Mouse (Mus musculus) cerebellum, postnatal 10 days (tissue): ENCODE results near the gene Hoxc6.

Experiments used
- DNase-seq, 2 experiments: peaks; one replicate each; pipeline ENCODE4 v3.0.0; 2021; ENCODE audit warnings: mixed read lengths in 2 of 2

The Hoxc6 gene

GRCm38 (mm10) chr15:103015009-103015399 lies 16.9 kb downstream of the Hoxc6 start:
- DNase-seq = no peak

GRCm38 (mm10) chr15:103015406-103016166 lies 17.5 kb downstream of the Hoxc6 start:
- no peak for DNase-seq

- DNase-seq = no peak
Measured at GRCm38 (mm10) chr15:103018636-103019035, 20.6 kb downstream of the Hoxc6 start, which contains the start of gene Hoxc4. Hoxc4 (plus strand) TSS chr15:103018934.

GRCm38 (mm10) chr15:103020899-103021418 lies 22.9 kb downstream of the Hoxc6 start:
- no peak for DNase-seq

- DNase-seq = no peak
Measured at GRCm38 (mm10) chr15:103021544-103021943, 23.5 kb downstream of the Hoxc6 start.

- no peak for DNase-seq
Measured at GRCm38 (mm10) chr15:103024131-103024530, 26.1 kb downstream of the Hoxc6 start.

- DNase-seq = no peak
Measured at GRCm38 (mm10) chr15:103027266-103028235, 29.5 kb downstream of the Hoxc6 start.

GRCm38 (mm10) chr15:103028916-103029512 lies 31.0 kb downstream of the Hoxc6 start:
- DNase-seq = no peak

GRCm38 (mm10) chr15:103030142-103030541 lies 32.1 kb downstream of the Hoxc6 start:
- DNase-seq = no peak

- DNase-seq = no peak
Measured at GRCm38 (mm10) chr15:103032167-103032566, 34.1 kb downstream of the Hoxc6 start.

- DNase-seq = no peak
Measured at GRCm38 (mm10) chr15:103032646-103033575, 34.9 kb downstream of the Hoxc6 start.

GRCm38 (mm10) chr15:103034043-103034806 lies 36.2 kb downstream of the Hoxc6 start:
- DNase-seq = no peak

GRCm38 (mm10) chr15:103034807-103035547 lies 36.9 kb downstream of the Hoxc6 start:
- no peak for DNase-seq

- no peak for DNase-seq
Measured at GRCm38 (mm10) chr15:103035548-103035881, 37.5 kb downstream of the Hoxc6 start.

- no peak for DNase-seq
Measured at GRCm38 (mm10) chr15:103037579-103037978, 39.5 kb downstream of the Hoxc6 start.

- no peak for DNase-seq
Measured at GRCm38 (mm10) chr15:103038701-103039480, 40.8 kb downstream of the Hoxc6 start.

- peak; percentile 40 to 49 for DNase-seq
Measured at GRCm38 (mm10) chr15:103039609-103040008, 41.6 kb downstream of the Hoxc6 start.

- DNase-seq = no peak
Measured at GRCm38 (mm10) chr15:103040601-103041000, 42.5 kb downstream of the Hoxc6 start.

- no peak for DNase-seq
Measured at GRCm38 (mm10) chr15:103041613-103042012, 43.6 kb downstream of the Hoxc6 start.

GRCm38 (mm10) chr15:103042209-103042608 lies 44.2 kb downstream of the Hoxc6 start:
- no peak for DNase-seq
